Mouse (Mus musculus) hindbrain, postnatal 0 days (tissue): Measurements from ENCODE around the gene Slc2a9. TPM values are rescaled to one million over a fixed set of nuclear protein-coding genes. Genes with fewer than 3 reads are reported as not detected.
A peak's percentile ranks its signal among the peaks of the same experiment; 100 is the strongest.

Source experiments
- ATAC-seq: fragments of 200-750 bp; cut with Nextera tagmentation; 2 replicates; pipeline ENCODE4 v1.8.0; 2017; ENCODE audit warnings: mild to moderate bottlenecking, moderate TSS enrichment, moderate library complexity
- DNase-seq: peaks from one replicate; pipeline ENCODE4 v3.0.0-alpha.2; 2015; ENCODE audit warnings: low spot score
- H3K27ac ChIP-seq: fragments of 300-500 bp; sonication (generic); 2 replicates; pipeline ENCODE4 v1.5.1; 2014; ENCODE audit warnings: mild to moderate bottlenecking
- H3K27me3 ChIP-seq: fragments of 300-500 bp; sonication (generic); 2 replicates; pipeline ENCODE4 v1.6.1; 2014; ENCODE audit warnings: low read length, mixed read lengths; ENCODE audit not compliant: insufficient read depth
- H3K36me3 ChIP-seq: fragments of 300-500 bp; sonication (generic); 2 replicates; pipeline ENCODE4 v1.6.1; 2014; ENCODE audit warnings: low read length, mixed read lengths; ENCODE audit not compliant: insufficient read depth
- H3K4me1 ChIP-seq: fragments of 300-500 bp; sonication (generic); 2 replicates; pipeline ENCODE4 v1.6.1; 2014; ENCODE audit warnings: antibody characterized with exemption, low read length, mixed read lengths; ENCODE audit not compliant: insufficient read depth
- H3K4me2 ChIP-seq: fragments of 300-500 bp; sonication (generic); 2 replicates; pipeline ENCODE4 v1.6.1; 2014; ENCODE audit warnings: low read depth, mild to moderate bottlenecking, low read length, moderate library complexity, mixed read lengths
- H3K4me3 ChIP-seq: fragments of 300-500 bp; sonication (generic); 2 replicates; pipeline ENCODE4 v1.5.1; 2014; ENCODE audit warnings: low read length
- H3K9ac ChIP-seq: fragments of 300-500 bp; sonication (generic); replicated peaks from 2 replicates; pipeline ENCODE4 v1.6.1; 2014; ENCODE audit warnings: mild to moderate bottlenecking, low read length, moderate library complexity, mixed read lengths
- H3K9me3 ChIP-seq: fragments of 300-500 bp; sonication (generic); 2 replicates; pipeline ENCODE4 v1.6.1; 2016; ENCODE audit warnings: low read length, mixed read lengths
- CTCF ChIP-seq: IDR thresholded peaks from 2 replicates; pipeline ENCODE4 v1.5.1; 2016; ENCODE audit warnings: antibody characterized with exemption, control low read depth, low read depth
- WGBS: fragments of 180-500 bp; shearing (Covaris S2); extraction: QIAGEN DNeasy Blood & Tissue Kit; methylation state at CpG from one replicate; pipeline ENCODE4 v1.1.7; 2014; 5-methylcytosine and 5-hydroxymethylcytosine counted together
- polyA plus RNA-seq: library from polyadenylated mRNA; unstranded; fragments of >200 nt; fragmentation: Nextera tagmentation; extraction: Ambion mirVana; gene quantifications from 2 replicates; pipeline ENCODE4 v1.2.1, GENCODE M21; 2015
- total RNA-seq: library from RNA; depleted of rRNA; stranded (reverse); fragments of >200 nt; gene quantifications from 2 replicates; pipeline ENCODE4 v1.2.3, GENCODE M21; 2014

Gene Slc2a9
- total and polyA plus RNA-seq, 2 experiments from 2014 or later = 1.0 to 1.7 TPM

GRCm38 (mm10) chr5:38333381-38333780 lies 169.6 kb downstream of the Slc2a9 start:
- Histone ChIP-seq H3K27ac (no peak overlapping the region), H3K4me3 (no peak overlapping the region), H3K4me2 (no peak overlapping the region), H3K9me3 (peaks cover 3% of the 10 kb centered on the region; the same call in 1 of the 2 replicates), H3K36me3 (no peaks in the 10 kb centered on the region), H3K9ac (no peak overlapping the region), H3K4me1 (no peaks in the 10 kb centered on the region), H3K27me3 (no peaks in the 10 kb centered on the region)
- TF ChIP-seq CTCF = no peak
- 67% methylated on average over 4 of the region's 4 CpGs for WGBS
- DNase-seq (no peak), ATAC-seq (no peak)

- 2% methylated on average over 60 of the region's 67 CpGs for WGBS
- peak; percentile 60 for ATAC-seq
- 0 out of 2 replicates have a peak, but pooled peaks have one; percentile 4 for TF ChIP-seq CTCF
- Histone ChIP-seq H3K36me3 (no peaks in the 10 kb centered on the region), H3K4me1 (no peaks in the 10 kb centered on the region), H3K27me3 (peaks cover 20% of the 10 kb centered on the region; the same call in 1 of the 2 replicates), H3K9me3 (no peaks in the 10 kb centered on the region), H3K9ac (peak within 1 kb of the TSS; percentile 40), H3K27ac (no peak within 1 kb of the TSS), H3K4me3 (peak within 1 kb of the TSS; percentile 44), H3K4me2 (peak within 1 kb of the TSS; percentile 72)
- peak; percentile 34 for DNase-seq
These were observed 183.8 kb downstream of the Slc2a9 start, which contains the start of gene Drd5 for GRCm38 (mm10) chr5:38318966-38319786. Gene Drd5, plus strand, starts transcription at chr5:38319367.

GRCm38 (mm10) chr5:38309795-38310194 lies 193.1 kb downstream of the Slc2a9 start:
- WGBS = 69% methylated on average over 3 of the region's 3 CpGs
- DNase-seq = no peak
- Histone ChIP-seq H3K27ac (no peak overlapping the region), H3K4me3 (no peak overlapping the region), H3K9ac (no peak overlapping the region), H3K27me3 (0 out of 2 replicates have a peak, but pooled peaks cover 6% of the 10 kb centered on the region), H3K36me3 (no peaks in the 10 kb centered on the region), H3K9me3 (no peaks in the 10 kb centered on the region), H3K4me2 (no peak overlapping the region), H3K4me1 (no peaks in the 10 kb centered on the region)
- no peak for TF ChIP-seq CTCF
- ATAC-seq = no peak

GRCm38 (mm10) chr5:38308873-38309272 lies 194.1 kb downstream of the Slc2a9 start:
- Histone ChIP-seq H3K4me1 (no peaks in the 10 kb centered on the region), H3K9me3 (no peaks in the 10 kb centered on the region), H3K27ac (no peak overlapping the region), H3K9ac (no peak overlapping the region), H3K4me2 (no peak overlapping the region), H3K4me3 (no peak overlapping the region), H3K27me3 (0 out of 2 replicates have a peak, but pooled peaks cover 6% of the 10 kb centered on the region), H3K36me3 (no peaks in the 10 kb centered on the region)
- ATAC-seq (peak; percentile 55), DNase-seq (peak; percentile 67)
- TF ChIP-seq CTCF = peak; percentile 62
- WGBS = 48% methylated on average over 5 of the region's 5 CpGs

- 10% methylated on average over 26 of the region's 26 CpGs for WGBS
- no peak overlapping the region for H3K9ac ChIP-seq
- ATAC-seq = peak; percentile 90
These were observed 195.5 kb downstream of the Slc2a9 start for GRCm38 (mm10) chr5:38307255-38308101.

GRCm38 (mm10) chr5:38305241-38305640 lies 197.7 kb downstream of the Slc2a9 start:
- Histone ChIP-seq H3K27me3 (0 out of 2 replicates have a peak, but pooled peaks cover 6% of the 10 kb centered on the region), H3K4me1 (no peaks in the 10 kb centered on the region)
- no peak for TF ChIP-seq CTCF

More at GRCm38 (mm10) chr5:38307255-38308101, 195.5 kb downstream of the Slc2a9 start:
- H3K4me3 ChIP-seq = peak overlapping the region; percentile 28
- no peaks in the 10 kb centered on the region for H3K9me3 ChIP-seq
- H3K27ac ChIP-seq = no peak overlapping the region
- peak; percentile 98 for TF ChIP-seq CTCF
- H3K4me1 ChIP-seq = no peaks in the 10 kb centered on the region
- DNase-seq = peak; percentile 96
- H3K27me3 ChIP-seq = 0 out of 2 replicates have a peak, but pooled peaks cover 6% of the 10 kb centered on the region
- H3K36me3 ChIP-seq = no peaks in the 10 kb centered on the region
- H3K4me2 ChIP-seq = peak overlapping the region; percentile 59

More at GRCm38 (mm10) chr5:38305241-38305640, 197.7 kb downstream of the Slc2a9 start:
- Histone ChIP-seq H3K36me3 (no peaks in the 10 kb centered on the region), H3K9ac (no peak overlapping the region), H3K9me3 (no peaks in the 10 kb centered on the region), H3K4me2 (no peak overlapping the region), H3K4me3 (no peak overlapping the region), H3K27ac (no peak overlapping the region)
- no peak for ATAC-seq
- no peak for DNase-seq
- 87% methylated on average over 2 of the region's 2 CpGs for WGBS
